In the genomic region with DNA sequence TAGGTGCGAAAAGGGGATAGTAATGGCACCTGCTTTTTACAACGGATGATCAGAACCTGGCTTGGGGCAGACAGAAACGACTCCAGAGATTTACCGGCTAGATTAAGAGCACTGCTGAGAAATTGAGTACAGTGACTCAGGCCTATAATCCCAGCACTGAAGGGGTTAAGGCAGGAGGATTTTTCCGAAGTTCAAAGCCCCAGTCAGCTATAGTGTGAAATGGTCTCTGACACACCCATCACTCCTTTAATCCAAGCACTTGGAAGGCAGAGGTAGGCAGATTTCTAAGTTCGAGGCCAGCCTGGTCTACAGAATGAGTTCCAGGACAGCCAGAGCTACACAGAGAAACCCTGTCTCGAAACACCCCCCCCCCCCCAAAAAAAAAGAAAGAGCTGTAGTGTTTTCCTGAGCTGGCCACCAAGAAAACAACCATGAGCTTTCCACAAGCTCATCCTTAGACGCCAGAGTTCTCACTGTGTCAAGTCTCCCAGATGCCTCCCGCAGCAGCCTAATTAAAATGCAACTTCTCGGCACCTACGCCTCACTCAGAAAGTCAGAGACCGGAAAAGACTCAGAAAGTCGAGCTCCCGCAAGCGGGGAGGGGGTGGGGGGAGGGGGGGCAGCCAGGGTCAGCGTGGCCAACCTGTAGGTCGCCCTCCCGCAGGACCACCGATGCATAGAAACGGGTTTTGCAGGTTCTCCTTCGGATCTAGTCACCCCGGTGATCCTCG, we compare ENCODE assay signal across 8 mouse cellular contexts. TPM values are rescaled to one million over a fixed set of nuclear protein-coding genes. Genes with fewer than 3 reads are reported as not detected.
A peak's percentile ranks its signal among the peaks of the same experiment; 100 is the strongest.
DNase-seq lines count a peak whose midpoint lies in the region; ATAC-seq lines count a peak whose summit lies in the region.

No protein-coding gene starts in this region.

- 16% methylated on average over 23 of the region's 23 CpGs for WGBS in intestine, embryonic 16.5 days
- WGBS in midbrain, embryonic 15.5 days = 16% methylated on average over 23 of the region's 23 CpGs

- H3K9me3 ChIP-seq in intestine, embryonic 16.5 days (ENCODE audit: control insufficient read depth, low read length) = no peaks in the 10 kb centered on the region
- H3K9me3 ChIP-seq in midbrain, embryonic 15.5 days = no peaks in the 10 kb centered on the region

- peak overlapping the region; percentile 65 for H3K4me3 ChIP-seq in intestine, embryonic 16.5 days (ENCODE audit: low read length)
- H3K4me3 ChIP-seq in midbrain, embryonic 15.5 days = peak overlapping the region; percentile 47

- H3K4me2 ChIP-seq in intestine, embryonic 16.5 days (ENCODE audit: low read depth, low read length) = peak overlapping the region; percentile 80
- H3K4me2 ChIP-seq in midbrain, embryonic 15.5 days = peak overlapping the region; percentile 96

- peaks cover 6% of the 10 kb centered on the region for H3K36me3 ChIP-seq in intestine, embryonic 16.5 days (ENCODE audit: control insufficient read depth, insufficient read depth, low read length)
- no peaks in the 10 kb centered on the region for H3K36me3 ChIP-seq in midbrain, embryonic 15.5 days (replicated peaks)

- 0 out of 2 replicates have a peak, but pooled peaks cover 8% of the 10 kb centered on the region for H3K4me1 ChIP-seq in intestine, embryonic 16.5 days (ENCODE audit: control insufficient read depth, insufficient read depth, low read length)
- peaks cover 4% of the 10 kb centered on the region for H3K4me1 ChIP-seq in midbrain, embryonic 15.5 days

- H3K9ac ChIP-seq in intestine, embryonic 16.5 days (ENCODE audit: low read depth, low read length) = peak overlapping the region; percentile 85
- H3K9ac ChIP-seq in midbrain, embryonic 15.5 days = peak overlapping the region; percentile 41

- peak overlapping the region; percentile 87 for H3K27ac ChIP-seq in intestine, embryonic 16.5 days (ENCODE audit: low read length)
- no peak overlapping the region for H3K27ac ChIP-seq in midbrain, embryonic 15.5 days

- H3K27me3 ChIP-seq in intestine, embryonic 16.5 days (replicated peaks; ENCODE audit: control insufficient read depth, insufficient read depth, low read length) = no peaks in the 10 kb centered on the region
- H3K27me3 ChIP-seq in midbrain, embryonic 15.5 days (replicated peaks) = no peaks in the 10 kb centered on the region

- DNase-seq in embryo, embryonic 10 days (ENCODE audit: low spot score) = peak; percentile 51
- DNase-seq in embryo, embryonic 9.5 days (ENCODE audit: extremely low spot score) = no peak
- peak; percentile 6 for DNase-seq in thymus, postnatal 0 days (ENCODE audit: low spot score)
- no peak for DNase-seq in thymus, postnatal 25 days
- DNase-seq in adrenal gland, postnatal 14 days = no peak
- DNase-seq in layer of hippocampus, adult 18-20 months (ENCODE audit: low spot score in 2 of 2) = no peak

- ATAC-seq in intestine, embryonic 16.5 days = peak; percentile 47
- peak; percentile 79 for ATAC-seq in midbrain, embryonic 15.5 days (replicated peaks)

RNA-seq across cellular contexts. Expression of gene Birc3, which starts 0.8 kb away (rescaled TPM):
- 32.9 and 34.4 TPM in 2 replicates for polyA plus RNA-seq in thymus, postnatal 0 days (2015; fragmentation: Nextera tagmentation; extraction: Ambion mirVana)
- 12.7 and 15.3 TPM in 2 replicates for polyA plus RNA-seq in intestine, embryonic 16.5 days (2015; fragmentation: Nextera tagmentation; extraction: Ambion mirVana)
- 2.3 and 2.7 TPM in 2 replicates for polyA plus RNA-seq in midbrain, embryonic 15.5 days (2015; fragmentation: Nextera tagmentation; extraction: Ambion mirVana)
- 19.0 and 27.8 TPM in 2 replicates for total RNA-seq in adrenal gland, postnatal 14 days (2021)
- total RNA-seq in layer of hippocampus, adult 18-20 months (2021) = 1 to 10 TPM; 1.4 to 1.6 TPM

RNA-seq across cellular contexts. Expression of gene Birc2, which starts 35.3 kb away (rescaled TPM):
- polyA plus RNA-seq in thymus, postnatal 0 days (2015; fragmentation: Nextera tagmentation; extraction: Ambion mirVana) = 60.0 and 60.6 TPM in 2 replicates
- 26.9 and 27.6 TPM in 2 replicates for polyA plus RNA-seq in intestine, embryonic 16.5 days (2015; fragmentation: Nextera tagmentation; extraction: Ambion mirVana)
- 42.3 and 45.5 TPM in 2 replicates for polyA plus RNA-seq in midbrain, embryonic 15.5 days (2015; fragmentation: Nextera tagmentation; extraction: Ambion mirVana)
- total RNA-seq in adrenal gland, postnatal 14 days (2021) = 40.6 and 46.6 TPM in 2 replicates
- total RNA-seq in layer of hippocampus, adult 18-20 months (2021) = 10 to 100 TPM; 33.9 to 38.2 TPM

Comparison
In these comparisons a context has a peak if more than half of its experiments do, and no peak if none do; other contexts are left out.
1. DNase-seq: peak in embryo, embryonic 10 days (single experiment) and thymus, postnatal 0 days (single experiment); none in embryo, embryonic 9.5 days (single experiment), thymus, postnatal 25 days (single experiment), adrenal gland, postnatal 14 days (single experiment) and layer of hippocampus, adult 18-20 months (0 of 2).